ENCODE assay signal across 20 mouse cellular contexts in genomic region chr10:19024353-19024752, GRCm38 (mm10).
"Had no signal": no experiment of that assay in that cellular context is flagged by ENCODE, and none has a peak within 500 bp of the region (broad histone marks: within the 10 kb centered on the region; RNA-seq: fewer than 3 reads in every experiment).

No protein-coding gene starts in this region.

- H3K9me3 ChIP-seq: limb, embryonic 12.5 days; limb, embryonic 15.5 days; midbrain, embryonic 12.5 days; midbrain, embryonic 15.5 days; neural tube, embryonic 12.5 days; neural tube, embryonic 15.5 days had no signal

- H3K27ac ChIP-seq: limb, embryonic 12.5 days; limb, embryonic 15.5 days; liver, embryonic 14.5 days; macrophage; midbrain, embryonic 12.5 days; midbrain, embryonic 15.5 days; neural tube, embryonic 12.5 days; neural tube, embryonic 15.5 days; stomach, postnatal 0 days had no signal

- DNase-seq: kidney, adult 18-20 months; left cerebral cortex, postnatal 4 days; liver, postnatal 0 days; lung, embryonic 14.5 days; right cerebral cortex, adult 18-20 months; right cerebral cortex, postnatal 14 days; thymus, adult 2 months; thymus, postnatal 14 days; thymus, postnatal 4 days had no signal

- H3K9ac ChIP-seq: limb, embryonic 12.5 days; limb, embryonic 15.5 days; liver, embryonic 14.5 days; liver, postnatal 0 days; lung, embryonic 14.5 days; midbrain, embryonic 12.5 days; midbrain, embryonic 15.5 days; neural tube, embryonic 12.5 days; neural tube, embryonic 15.5 days had no signal

- H3K4me3 ChIP-seq: limb, embryonic 12.5 days; limb, embryonic 15.5 days; midbrain, embryonic 12.5 days; midbrain, embryonic 15.5 days; neural tube, embryonic 12.5 days; neural tube, embryonic 15.5 days had no signal

- H3K4me2 ChIP-seq: limb, embryonic 12.5 days; limb, embryonic 15.5 days; liver, embryonic 11.5 days; lung, embryonic 14.5 days; midbrain, embryonic 12.5 days; midbrain, embryonic 15.5 days; neural tube, embryonic 12.5 days; neural tube, embryonic 15.5 days had no signal

- H3K4me1 ChIP-seq: limb, embryonic 12.5 days; limb, embryonic 15.5 days; midbrain, embryonic 12.5 days; midbrain, embryonic 15.5 days; neural tube, embryonic 12.5 days; neural tube, embryonic 15.5 days had no signal

- H3K27me3 ChIP-seq: limb, embryonic 12.5 days; limb, embryonic 15.5 days; midbrain, embryonic 12.5 days; midbrain, embryonic 15.5 days; neural tube, embryonic 12.5 days; neural tube, embryonic 15.5 days had no signal

- ATAC-seq: liver, postnatal 0 days; lung, postnatal 0 days; midbrain, embryonic 15.5 days had no signal

- H3K36me3 ChIP-seq: limb, embryonic 12.5 days; limb, embryonic 15.5 days; midbrain, embryonic 12.5 days; midbrain, embryonic 15.5 days; neural tube, embryonic 12.5 days; neural tube, embryonic 15.5 days had no signal
